Mouse (Mus musculus) embryonic fibroblast, embryonic 13.5 days (primary cell): Measurements from ENCODE around the gene Slc36a1.

Source experiments
- CTCF ChIP-seq: IDR thresholded peaks from 2 replicates; pipeline ENCODE4 v1.5.1; 2011; ENCODE audit warnings: mild to moderate bottlenecking, control low read depth, low read length, moderate library complexity, borderline replicate concordance; ENCODE audit not compliant: insufficient read depth
- POLR2A ChIP-seq: IDR thresholded peaks from 2 replicates; pipeline ENCODE4 v1.6.1; 2011; ENCODE audit warnings: low read depth, mild to moderate bottlenecking, control low read depth, low read length, moderate library complexity

DNA sequence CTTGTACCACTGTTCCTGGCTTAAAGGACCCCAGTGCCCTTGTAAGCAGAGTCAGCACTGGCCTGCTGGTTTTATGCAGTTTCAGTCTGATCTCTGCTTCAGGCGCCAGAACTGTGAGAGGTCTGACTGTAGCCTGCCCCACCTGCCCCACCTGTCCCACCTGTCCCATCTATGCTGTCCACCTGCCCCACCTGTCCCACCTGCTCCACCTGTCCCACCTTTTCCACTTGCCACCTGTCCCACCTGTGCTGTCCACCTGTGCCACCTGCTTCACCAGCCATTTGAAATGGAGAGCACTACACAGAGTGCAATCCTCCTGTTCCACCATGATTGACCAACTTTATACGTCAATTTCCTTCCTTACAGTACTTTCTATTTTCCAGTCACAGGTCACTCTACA is 60.2 kb downstream of the Slc36a1 start:
- TF ChIP-seq POLR2A = no peak
- TF ChIP-seq CTCF = no peak
